Mouse (Mus musculus) liver, embryonic 14.5 days (tissue): ENCODE measurements at regions not wholly inside any gene's neighbourhood (a gene's known extent, or its start where the extent isn't known, plus 50 kb on each side); places are given as distances from the start of the nearest gene placed in this dataset.

Experiments
- ATAC-seq: fragments of 200-750 bp; cut with Nextera tagmentation; 2 replicates; pipeline ENCODE4 v1.8.0; 2017; ENCODE audit warnings: moderate number of reproducible peaks, mild to moderate bottlenecking, moderate library complexity; ENCODE audit not compliant: insufficient read depth
- DNase-seq, 3 experiments: peaks; one replicate each; pipeline ENCODE4 v3.0.0-alpha.2; 2012 to 2013; ENCODE audit warnings: low read depth in 3 of 3, low spot score in 3 of 3
- H3K27ac ChIP-seq: fragments of 300-500 bp; sonication (generic); 2 replicates; pipeline ENCODE4 v1.5.1; 2014; ENCODE audit warnings: moderate library complexity, mild to moderate bottlenecking, control low read depth, inconsistent platforms
- H3K27me3 ChIP-seq: fragments of 300-500 bp; sonication (generic); 2 replicates; pipeline ENCODE4 v1.6.1; 2014; ENCODE audit warnings: mild to moderate bottlenecking, low read length, moderate library complexity; ENCODE audit not compliant: control insufficient read depth, insufficient read depth
- H3K36me3 ChIP-seq: fragments of 300-500 bp; sonication (generic); replicated peaks from 2 replicates; pipeline ENCODE4 v1.6.1; 2014; ENCODE audit warnings: low read depth; ENCODE audit not compliant: control insufficient read depth, insufficient read depth
- H3K4me1 ChIP-seq, 2 experiments: fragments of 200-500 bp in 1 of 2; fragments of 300-500 bp in 1 of 2; sonication (generic) in 1 of 2; replicated peaks; 2 replicates each; pipeline ENCODE4 v1.6.1; 2012 to 2014; ENCODE audit warnings: antibody characterized with exemption in 1 of 2, inconsistent platforms in 1 of 2, low read length in 1 of 2; ENCODE audit not compliant: control insufficient read depth in 2 of 2, insufficient read depth in 2 of 2
- H3K4me2 ChIP-seq: fragments of 300-500 bp; sonication (generic); 2 replicates; pipeline ENCODE4 v1.6.1; 2014; ENCODE audit warnings: low read depth, mild to moderate bottlenecking, control low read depth, moderate library complexity
- H3K4me3 ChIP-seq, 2 experiments: fragments of 200-500 bp in 1 of 2; fragments of 300-500 bp in 1 of 2; sonication (generic) in 1 of 2; 2 replicates each; pipeline ENCODE4 v1.5.1; 2012 to 2014; ENCODE audit warnings: low read depth in 2 of 2, low read length in 2 of 2, mild to moderate bottlenecking in 2 of 2, control low read depth in 1 of 2, inconsistent platforms in 1 of 2, moderate library complexity in 1 of 2; ENCODE audit not compliant: insufficient read depth in 1 of 2
- H3K9ac ChIP-seq: fragments of 300-500 bp; sonication (generic); replicated peaks from 2 replicates; pipeline ENCODE4 v1.6.1; 2014; ENCODE audit warnings: mild to moderate bottlenecking, control low read depth, moderate library complexity
- H3K9me3 ChIP-seq: fragments of 300-500 bp; sonication (generic); 2 replicates; pipeline ENCODE4 v1.6.1; 2016; ENCODE audit warnings: low read length, mixed read lengths; ENCODE audit not compliant: control insufficient read depth
- CTCF ChIP-seq: IDR thresholded peaks from 2 replicates; pipeline ENCODE4 v1.5.1; 2016; ENCODE audit warnings: antibody characterized with exemption, low read depth, control low read depth
- EP300 ChIP-seq: IDR thresholded peaks from 2 replicates; pipeline ENCODE4 v1.6.1; 2016; ENCODE audit warnings: antibody characterized with exemption, low read depth
- WGBS: fragments of 180-500 bp; shearing (Covaris S2); extraction: QIAGEN DNeasy Blood & Tissue Kit; methylation state at CpG from one replicate; pipeline ENCODE4 v1.1.7; 2014; ENCODE audit not compliant: insufficient replicate concordance; 5-methylcytosine and 5-hydroxymethylcytosine counted together

- Histone ChIP-seq H3K4me3 (no peak overlapping the region), H3K27ac (no peak overlapping the region), H3K9ac (no peak overlapping the region), H3K9me3 (no peaks in the 10 kb centered on the region), H3K4me2 (no peak overlapping the region), H3K36me3 (no peaks in the 10 kb centered on the region), H3K27me3 (no peaks in the 10 kb centered on the region), H3K4me1 (no peaks in the 10 kb centered on the region)
- TF ChIP-seq CTCF (no peak), EP300 (no peak)
- DNase-seq (no peak), ATAC-seq (no peak)
- WGBS, result 50% methylated on average over 2 of the region's 2 CpGs
These were observed 149.9 kb downstream of the Rpl36a-ps1 start for GRCm38 (mm10) chr14:98844221-98844620.

- no peak for DNase-seq
- no peak overlapping the region for H3K27ac ChIP-seq
- no peaks in the 10 kb centered on the region for H3K9me3 ChIP-seq
- H3K4me2 ChIP-seq, result no peak overlapping the region
- ATAC-seq, result no peak
- H3K4me1 ChIP-seq, result no peaks in the 10 kb centered on the region
- no peak for TF ChIP-seq CTCF
- no peak for TF ChIP-seq EP300
- 63% methylated on average over 5 of the region's 5 CpGs for WGBS
- H3K27me3 ChIP-seq, result no peaks in the 10 kb centered on the region
- no peak overlapping the region for H3K9ac ChIP-seq
- no peak overlapping the region for H3K4me3 ChIP-seq
- H3K36me3 ChIP-seq, result no peaks in the 10 kb centered on the region
These were observed 159.8 kb downstream of the Rpl36a-ps1 start for GRCm38 (mm10) chr14:98834316-98834715.

GRCm38 (mm10) chr14:98833230-98833999 lies 160.7 kb downstream of the Rpl36a-ps1 start:
- no peaks in the 10 kb centered on the region for H3K27me3 ChIP-seq
- H3K4me1 ChIP-seq, result no peaks in the 10 kb centered on the region
- no peaks in the 10 kb centered on the region for H3K36me3 ChIP-seq
- no peaks in the 10 kb centered on the region for H3K9me3 ChIP-seq
- H3K9ac ChIP-seq, result no peak overlapping the region
- ATAC-seq, result no peak
- no peak overlapping the region for H3K4me3 ChIP-seq
- TF ChIP-seq EP300 (no peak), CTCF (no peak)
- DNase-seq, result no peak
- no peak overlapping the region for H3K27ac ChIP-seq
- no peak overlapping the region for H3K4me2 ChIP-seq
- WGBS, result 69% methylated on average over 13 of the region's 13 CpGs

- ATAC-seq (no peak), DNase-seq (no peak)
- Histone ChIP-seq H3K4me1 (no peaks in the 10 kb centered on the region), H3K27ac (no peak overlapping the region), H3K9ac (no peak overlapping the region), H3K36me3 (no peaks in the 10 kb centered on the region), H3K9me3 (no peaks in the 10 kb centered on the region), H3K27me3 (no peaks in the 10 kb centered on the region), H3K4me3 (no peak overlapping the region), H3K4me2 (no peak overlapping the region)
- 68% methylated on average over 7 of the region's 7 CpGs for WGBS
- TF ChIP-seq EP300, result no peak
- TF ChIP-seq CTCF, result no peak
These were observed 161.7 kb downstream of the Rpl36a-ps1 start for GRCm38 (mm10) chr14:98832401-98832800.

- WGBS, result 54% methylated on average over 5 of the region's 5 CpGs
- no peak overlapping the region for H3K4me2 ChIP-seq
- H3K4me1 ChIP-seq, result no peaks in the 10 kb centered on the region
- DNase-seq, result no peak
- no peak overlapping the region for H3K4me3 ChIP-seq
- H3K36me3 ChIP-seq, result no peaks in the 10 kb centered on the region
- no peaks in the 10 kb centered on the region for H3K9me3 ChIP-seq
- no peak for ATAC-seq
- TF ChIP-seq CTCF, result no peak
- no peak for TF ChIP-seq EP300
- no peak overlapping the region for H3K9ac ChIP-seq
- H3K27ac ChIP-seq, result no peak overlapping the region
- H3K27me3 ChIP-seq, result no peaks in the 10 kb centered on the region
These were observed 164.0 kb downstream of the Rpl36a-ps1 start for GRCm38 (mm10) chr14:98829958-98830633.
